Mouse (Mus musculus): ENCODE data around the gene Ano7.

DNA sequence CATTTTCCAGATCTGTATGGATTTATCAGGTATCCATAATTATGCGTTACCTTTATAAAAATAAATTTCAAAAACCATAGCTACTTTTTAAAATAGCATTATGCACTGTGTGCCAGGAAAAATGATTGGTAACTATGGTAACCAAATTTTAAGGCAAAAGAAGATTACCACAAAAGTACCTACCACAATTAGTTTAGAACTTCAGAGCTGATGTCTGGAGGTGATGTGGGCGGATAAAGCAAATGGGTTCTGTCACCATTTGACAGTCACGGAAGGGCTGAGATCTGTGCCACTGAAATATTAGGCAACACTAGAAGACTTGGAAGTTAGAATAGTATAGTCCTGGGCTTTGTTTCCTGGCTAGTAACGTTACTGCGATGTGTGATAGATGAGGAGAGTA lies 26.6 kb upstream of the Ano7 start:
- TF ChIP-seq USF1 (IDR thresholded peaks at IDR 0.05; ENCODE audit: low read depth, low read length): no peak
- no peak for TF ChIP-seq POLR2AphosphoS5 (IDR thresholded peaks at IDR 0.05; ENCODE audit: borderline replicate concordance, low read depth, low read length)
- TF ChIP-seq NELFE (IDR thresholded peaks at IDR 0.05; ENCODE audit: low read depth, low read length): no peak
- no peak for TF ChIP-seq POLR2A (IDR thresholded peaks at IDR 0.05; ENCODE audit: control insufficient read depth in 1 of 2, insufficient read depth in 1 of 2, low read depth in 1 of 2, low read length in 2 of 2, poor library complexity in 1 of 2)
- no peak for TF ChIP-seq CTCF (IDR thresholded peaks at IDR 0.05 in 2 of 3, conservative IDR thresholded peaks at IDR 0.05 in 1 of 3; ENCODE audit: control insufficient read depth in 1 of 3, insufficient read depth in 1 of 3, low read depth in 2 of 3, low read length in 3 of 3, poor library complexity in 1 of 3, severe bottlenecking in 1 of 3)
- TF ChIP-seq EP300 (IDR thresholded peaks at IDR 0.05; ENCODE audit: low read depth in 1 of 2, low read length in 2 of 2): no peak
- no peak for TF ChIP-seq HCFC1 (IDR thresholded peaks at IDR 0.05; ENCODE audit: low read depth, low read length)
- TF ChIP-seq TCF12 (IDR thresholded peaks at IDR 0.05; ENCODE audit: low read depth, low read length): no peak
- no peak for TF ChIP-seq TAL1 (IDR thresholded peaks at IDR 0.05; ENCODE audit: low read length)
- TF ChIP-seq SMC3 (IDR thresholded peaks at IDR 0.05; ENCODE audit: low read depth, low read length): no peak

Measured in MEL (cell line).